Mouse (Mus musculus): Measurements from ENCODE around the gene Adam10.

The Adam10 gene

GRCm38 (mm10) chr9:70794643-70795438, 116.0 kb downstream of the Adam10 start:
- DNase-seq = peak; percentile 32

- DNase-seq = no peak
Observed at GRCm38 (mm10) chr9:70795439-70795757, 116.6 kb downstream of the Adam10 start.

- no peak for DNase-seq
Observed at GRCm38 (mm10) chr9:70800588-70801315, 122.0 kb downstream of the Adam10 start.

- no peak for DNase-seq
Observed at GRCm38 (mm10) chr9:70801761-70802160, 123.0 kb downstream of the Adam10 start.

- DNase-seq = no peak
Observed at GRCm38 (mm10) chr9:70802816-70803215, 124.0 kb downstream of the Adam10 start.

- no peak for DNase-seq
Observed at GRCm38 (mm10) chr9:70806069-70806468, 127.3 kb downstream of the Adam10 start.

- DNase-seq = no peak
Observed at GRCm38 (mm10) chr9:70807714-70808113, 128.9 kb downstream of the Adam10 start.

GRCm38 (mm10) chr9:70812551-70812950, 133.8 kb downstream of the Adam10 start:
- DNase-seq = no peak

GRCm38 (mm10) chr9:70816701-70817305, 138.0 kb downstream of the Adam10 start:
- DNase-seq = no peak

- no peak for DNase-seq
Observed at GRCm38 (mm10) chr9:70817396-70817795, 138.6 kb downstream of the Adam10 start.

GRCm38 (mm10) chr9:70818739-70819138, 139.9 kb downstream of the Adam10 start:
- no peak for DNase-seq

GRCm38 (mm10) chr9:70824103-70824502, 145.3 kb downstream of the Adam10 start:
- no peak for DNase-seq

GRCm38 (mm10) chr9:70827911-70828310, 149.1 kb downstream of the Adam10 start:
- DNase-seq = no peak

Data from kidney, postnatal 14 days (tissue).